Mouse (Mus musculus) ES-E14 (cell line): Measurements from ENCODE around the gene Edn2. TPM values are rescaled to one million over a fixed set of nuclear protein-coding genes. Genes with fewer than 3 reads are reported as not detected.

ENCODE experiments used
- DNase-seq: peaks from one replicate; pipeline ENCODE4 v3.0.0-alpha.2; 2013; ENCODE audit warnings: low read depth, low spot score
- H3K27ac ChIP-seq: 2 replicates; pipeline ENCODE4 v1.5.1; 2012; ENCODE audit warnings: low read depth, mild to moderate bottlenecking, low read length, moderate library complexity, mixed read lengths; ENCODE audit not compliant: poor library complexity, insufficient read depth, severe bottlenecking
- H3K36me3 ChIP-seq: 2 replicates; pipeline ENCODE4 v1.6.1; 2012; ENCODE audit warnings: mild to moderate bottlenecking, low read length, moderate library complexity, mixed read lengths; ENCODE audit not compliant: control insufficient read depth, poor library complexity, insufficient read depth, severe bottlenecking
- H3K4me1 ChIP-seq, 2 experiments: fragments of 150-350 bp in 1 of 2; sonication (generic) in 1 of 2; 2 replicates each; pipeline ENCODE4 v1.6.1; 2012; ENCODE audit warnings: low read length in 2 of 2, mild to moderate bottlenecking in 1 of 2, mixed read lengths in 1 of 2; ENCODE audit not compliant: control insufficient read depth in 2 of 2, insufficient read depth in 2 of 2, poor library complexity in 1 of 2
- H3K4me3 ChIP-seq, 2 experiments: fragments of 150-350 bp in 1 of 2; sonication (generic) in 1 of 2; 2 replicates each; pipeline ENCODE4 v1.5.1; 2012; ENCODE audit warnings: low read length in 2 of 2, low read depth in 1 of 2, mild to moderate bottlenecking in 1 of 2, mixed read lengths in 1 of 2; ENCODE audit not compliant: insufficient read depth in 1 of 2, poor library complexity in 1 of 2, severe bottlenecking in 1 of 2
- H3K9ac ChIP-seq: 2 replicates; pipeline ENCODE4 v1.6.1; 2012; ENCODE audit warnings: low read depth, mild to moderate bottlenecking, low read length, mixed read lengths; ENCODE audit not compliant: poor library complexity, insufficient read depth, severe bottlenecking
- H3K9me3 ChIP-seq: fragments of 150-350 bp; sonication (generic); 2 replicates; pipeline ENCODE4 v1.6.1; 2012; ENCODE audit warnings: low read depth, mild to moderate bottlenecking, low read length; ENCODE audit not compliant: control insufficient read depth, insufficient read depth
- CHD2 ChIP-seq: IDR thresholded peaks from 2 replicates; pipeline ENCODE4 v1.6.1; 2014; ENCODE audit warnings: mild to moderate bottlenecking, low read depth, low read length, inconsistent platforms
- HCFC1 ChIP-seq: IDR thresholded peaks from 2 replicates; pipeline ENCODE4 v1.6.1; 2012; ENCODE audit warnings: low read length, inconsistent platforms, borderline replicate concordance; ENCODE audit not compliant: insufficient read depth
- MAFK ChIP-seq: IDR thresholded peaks from 2 replicates; pipeline ENCODE4 v1.6.1; 2014; ENCODE audit warnings: mild to moderate bottlenecking, low read depth, low read length, inconsistent platforms; ENCODE audit not compliant: insufficient read depth
- ZC3H11A ChIP-seq: IDR thresholded peaks from 2 replicates; pipeline ENCODE4 v1.6.1; 2012; ENCODE audit warnings: low read depth, mild to moderate bottlenecking, inconsistent platforms, low read length, borderline replicate concordance
- ZNF384 ChIP-seq: IDR thresholded peaks from 2 replicates; pipeline ENCODE4 v1.6.1; 2012; ENCODE audit warnings: low read depth, low read length, inconsistent platforms
- in situ Hi-C, 2 experiments: fragments of 600-800 bp; cut with MboI; formaldehyde crosslinking; loops; one replicate each; pipeline ENCODE4 v1.15.1; 2025; ENCODE audit warnings: low sequenced_read_pairs in 2 of 2, inconsistent platforms in 1 of 2; ENCODE audit not compliant: unreplicated experiment in 2 of 2
- total RNA-seq: library from RNA; depleted of rRNA; stranded (reverse); fragments of 300-350 nt; gene quantifications from 2 replicates; pipeline ENCODE4 v1.2.3, GENCODE M21; 2012

The Edn2 gene
- total RNA-seq, 1 experiment: 0.62 TPM

GRCm38 (mm10) chr4:120168346-120168745 is 7.3 kb downstream of the Edn2 start:
- no peaks in the 10 kb centered on the region for H3K36me3 ChIP-seq
- no peak overlapping the region for H3K4me3 ChIP-seq
- no peaks in the 10 kb centered on the region for H3K9me3 ChIP-seq
- H3K4me1 ChIP-seq: peaks cover 0 to 11% of the 10 kb centered on the region in 2 experiments; a peak in 1 of 4 replicates
- H3K27ac ChIP-seq: no peak overlapping the region
- no peak overlapping the region for H3K9ac ChIP-seq
- DNase-seq: no peak
- in situ Hi-C loops: no loop called here
- TF ChIP-seq MAFK: no peak
- no peak for TF ChIP-seq CHD2
- no peak for TF ChIP-seq HCFC1
- TF ChIP-seq ZC3H11A: no peak
- TF ChIP-seq ZNF384: no peak

GRCm38 (mm10) chr4:120170387-120170936 is 9.5 kb downstream of the Edn2 start:
- DNase-seq: no peak
- Histone ChIP-seq H3K9ac (no peak overlapping the region), H3K4me1 (peaks cover 0 to 7% of the 10 kb centered on the region in 2 experiments; a peak in 1 of 4 replicates), H3K4me3 (no peak overlapping the region), H3K27ac (no peak overlapping the region), H3K36me3 (no peaks in the 10 kb centered on the region), H3K9me3 (no peaks in the 10 kb centered on the region)
- TF ChIP-seq HCFC1 (no peak), MAFK (no peak), ZC3H11A (no peak), CHD2 (no peak), ZNF384 (no peak)
- in situ Hi-C loops: no loop called here

DNA sequence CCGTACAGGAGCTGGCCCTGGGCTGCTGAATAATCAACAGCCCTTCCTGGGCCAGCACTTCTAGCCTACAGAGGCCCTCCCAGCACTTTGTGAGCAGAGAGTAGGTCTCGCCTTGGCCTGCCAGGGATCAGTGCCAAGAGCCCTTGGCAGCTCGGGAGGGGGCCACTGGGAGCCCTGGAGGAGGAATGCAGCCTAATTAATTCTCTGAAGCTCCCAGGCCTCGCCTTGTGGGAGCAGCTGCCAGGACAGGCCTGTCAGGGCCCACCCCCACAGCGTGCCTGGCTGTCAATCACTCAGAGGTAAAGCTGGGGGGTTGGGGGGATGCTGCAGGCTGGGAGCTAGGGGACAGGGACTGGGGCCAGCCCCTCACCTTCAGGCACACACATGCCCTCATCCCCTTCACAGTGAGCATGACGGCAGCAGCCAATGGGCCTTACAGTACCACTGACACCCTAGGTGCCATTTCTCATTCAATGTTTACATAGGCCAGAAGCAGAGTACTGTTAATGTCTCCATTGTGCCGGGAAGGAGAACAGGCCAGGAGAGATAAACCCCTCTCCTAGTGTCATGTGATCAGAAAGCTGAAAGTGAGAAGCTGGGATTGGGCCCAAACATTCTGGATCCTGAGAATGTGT is 11.2 kb downstream of the Edn2 start:
- Histone ChIP-seq H3K36me3 (no peaks in the 10 kb centered on the region), H3K27ac (no peak overlapping the region), H3K9me3 (no peaks in the 10 kb centered on the region), H3K4me1 (peaks cover 0 to 7% of the 10 kb centered on the region in 2 experiments; a peak in 1 of 4 replicates), H3K4me3 (no peak overlapping the region), H3K9ac (no peak overlapping the region)
- in situ Hi-C loops: no loop called here
- no peak for TF ChIP-seq MAFK
- TF ChIP-seq CHD2: no peak
- no peak for TF ChIP-seq ZNF384
- no peak for TF ChIP-seq HCFC1
- TF ChIP-seq ZC3H11A: no peak
- DNase-seq: no peak

GRCm38 (mm10) chr4:120179123-120179522 is 18.1 kb downstream of the Edn2 start:
- no peaks in the 10 kb centered on the region for H3K4me1 ChIP-seq
- H3K36me3 ChIP-seq: no peaks in the 10 kb centered on the region
- no peak overlapping the region for H3K9ac ChIP-seq
- H3K9me3 ChIP-seq: no peaks in the 10 kb centered on the region
- DNase-seq: no peak
- TF ChIP-seq ZNF384: no peak
- no peak for TF ChIP-seq HCFC1
- TF ChIP-seq MAFK: no peak
- no peak for TF ChIP-seq ZC3H11A
- no peak for TF ChIP-seq CHD2
- in situ Hi-C loops: no loop called here
- H3K27ac ChIP-seq: no peak overlapping the region
- no peak overlapping the region for H3K4me3 ChIP-seq
